Mouse (Mus musculus) retina, postnatal 1 day (tissue): ENCODE measurements around the gene Tent5c.

ENCODE experiments used
- DNase-seq: peaks from one replicate; pipeline ENCODE4 v3.0.0-alpha.2; 2012

Gene Tent5c

GRCm38 (mm10) chr3:100489133-100490009 is at the start of gene Tent5c:
Gene Tent5c, minus strand, starts transcription at chr3:100489324.
- DNase-seq = peak; percentile 97

GRCm38 (mm10) chr3:100536686-100537085 is 47.6 kb upstream of the Tent5c start:
- no peak for DNase-seq

GRCm38 (mm10) chr3:100535902-100536301 is 46.8 kb upstream of the Tent5c start:
- DNase-seq = no peak

GRCm38 (mm10) chr3:100535298-100535697 is 46.2 kb upstream of the Tent5c start:
- DNase-seq = no peak

GRCm38 (mm10) chr3:100534394-100534793 is 45.3 kb upstream of the Tent5c start:
- no peak for DNase-seq

- DNase-seq = no peak
These were observed 44.3 kb upstream of the Tent5c start for GRCm38 (mm10) chr3:100533429-100533828.

- DNase-seq = no peak
These were observed 41.8 kb upstream of the Tent5c start for GRCm38 (mm10) chr3:100530919-100531318.

GRCm38 (mm10) chr3:100530244-100530788 is 41.2 kb upstream of the Tent5c start:
- no peak for DNase-seq

GRCm38 (mm10) chr3:100522671-100523070 is 33.5 kb upstream of the Tent5c start:
- no peak for DNase-seq

- DNase-seq = no peak
These were observed 32.5 kb upstream of the Tent5c start for GRCm38 (mm10) chr3:100521626-100522025.

GRCm38 (mm10) chr3:100515754-100516141 is 26.6 kb upstream of the Tent5c start:
- DNase-seq = no peak

- DNase-seq = no peak
These were observed 26.1 kb upstream of the Tent5c start for GRCm38 (mm10) chr3:100515093-100515753.

GRCm38 (mm10) chr3:100507174-100507573 is 18.1 kb upstream of the Tent5c start:
- no peak for DNase-seq

GRCm38 (mm10) chr3:100506715-100507114 is 17.6 kb upstream of the Tent5c start:
- no peak for DNase-seq

GRCm38 (mm10) chr3:100503882-100504281 is 14.8 kb upstream of the Tent5c start:
- DNase-seq = no peak

- DNase-seq = no peak
These were observed 13.4 kb upstream of the Tent5c start for GRCm38 (mm10) chr3:100502516-100502915.

- DNase-seq = no peak
These were observed 12.8 kb upstream of the Tent5c start for GRCm38 (mm10) chr3:100501899-100502298.

- peak; percentile 63 for DNase-seq
These were observed 7.0 kb upstream of the Tent5c start for GRCm38 (mm10) chr3:100496081-100496480.

GRCm38 (mm10) chr3:100495456-100495855 is 6.3 kb upstream of the Tent5c start:
- DNase-seq = no peak

- no peak for DNase-seq
These were observed 5.8 kb upstream of the Tent5c start for GRCm38 (mm10) chr3:100494912-100495311.

GRCm38 (mm10) chr3:100490010-100490300 is 831 bp upstream of the Tent5c start:
- DNase-seq = peak; percentile 29

- DNase-seq = peak; percentile 52
These were observed 632 bp downstream of the Tent5c start for GRCm38 (mm10) chr3:100488251-100489132.

GRCm38 (mm10) chr3:100487046-100487445 is 2.1 kb downstream of the Tent5c start:
- DNase-seq = no peak
